Mouse (Mus musculus) cortical plate, adult 2 months (tissue): Measurements from ENCODE around the gene Adgrv1.

Experiments used
- CTCF ChIP-seq: fragments of 200-500 bp; IDR thresholded peaks from 2 replicates; pipeline ENCODE4 v1.5.1; 2011; ENCODE audit warnings: mild to moderate bottlenecking, control low read depth, low read length; ENCODE audit not compliant: insufficient read depth; ENCODE audit errors: extremely low read depth
- POLR2A ChIP-seq: fragments of 200-500 bp; IDR thresholded peaks from 2 replicates; pipeline ENCODE4 v1.6.1; 2011; ENCODE audit warnings: mild to moderate bottlenecking, low read length, control low read depth; ENCODE audit not compliant: insufficient read depth; ENCODE audit errors: extremely low read depth

DNA sequence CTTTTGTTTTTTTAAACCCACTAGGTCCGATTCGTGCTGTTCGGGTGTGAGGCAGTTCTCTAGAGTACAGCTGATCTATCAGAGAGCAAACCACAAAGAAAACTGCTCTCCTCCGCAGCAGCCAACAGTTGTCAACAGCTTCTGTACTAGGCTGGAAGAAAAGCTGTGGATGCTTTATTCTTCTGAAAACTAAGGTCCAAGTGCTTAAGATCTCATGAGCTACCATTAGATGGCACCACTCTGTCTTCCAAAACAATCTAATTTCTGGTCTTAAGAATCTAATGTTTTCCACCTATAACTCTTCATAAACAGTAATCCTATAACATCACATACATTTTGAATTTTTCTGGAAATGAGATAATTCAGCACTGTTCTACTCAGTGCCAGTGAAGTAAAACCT, 22.6 kb downstream of the Adgrv1 start:
- TF ChIP-seq CTCF (no peak), POLR2A (no peak)
